Comparison of ENCODE assay signal across 19 mouse cellular contexts in the genomic region with DNA sequence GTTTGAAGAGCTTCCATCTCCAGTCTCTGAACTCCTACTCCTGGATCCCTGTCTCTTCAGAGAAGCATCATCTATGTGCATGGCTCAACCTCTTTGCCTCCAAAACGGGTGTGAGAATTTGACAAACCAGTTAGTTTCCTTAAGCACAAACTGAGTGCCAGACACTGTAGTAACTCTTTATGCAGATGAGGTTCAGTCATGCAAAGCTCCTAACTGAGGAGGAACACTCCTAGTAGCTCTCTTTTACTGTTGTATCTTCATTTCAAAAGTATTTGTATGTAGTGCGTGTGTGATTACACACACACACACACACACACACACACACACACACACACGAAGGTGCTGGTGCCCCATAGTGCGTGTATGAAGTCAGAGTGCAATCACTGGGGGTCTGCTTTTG. TPM values are rescaled to one million over a fixed set of nuclear protein-coding genes. Genes with fewer than 3 reads are reported as not detected.
DNase-seq lines count a peak whose midpoint lies in the region; ATAC-seq and TF ChIP-seq lines count a peak whose summit lies in the region.
"Had no signal": no experiment of that assay in that cellular context is flagged by ENCODE, and none has a peak within 500 bp of the region (broad histone marks: within the 10 kb centered on the region; RNA-seq: fewer than 3 reads in every experiment).

No protein-coding gene starts in this region.

- ATAC-seq in liver, embryonic 11.5 days (replicated peaks; ENCODE audit: low FRiP score): no peak
- no peak for ATAC-seq in forebrain, embryonic 12.5 days (ENCODE audit: low FRiP score)
- ATAC-seq: activated CD4-positive, CD25-positive, alpha-beta regulatory T cell, adult 4 months; forebrain, embryonic 13.5 days; forebrain, postnatal 0 days; Patski had no signal

- no peaks in the 10 kb centered on the region for H3K36me3 ChIP-seq in liver, adult 2 months (ENCODE audit: control insufficient read depth, insufficient read depth, low read length)
- no peaks in the 10 kb centered on the region for H3K36me3 ChIP-seq in liver, embryonic 11.5 days (ENCODE audit: control insufficient read depth, insufficient read depth, low read length)
- no peaks in the 10 kb centered on the region for H3K36me3 ChIP-seq in splenic B cell, adult 2 months (ENCODE audit: control insufficient read depth, insufficient read depth, low read length, poor library complexity, severe bottlenecking)
- 0 out of 2 replicates have a peak, but pooled peaks cover 15% of the 10 kb centered on the region for H3K36me3 ChIP-seq in forebrain, embryonic 12.5 days (replicated peaks)
- H3K36me3 ChIP-seq: heart, embryonic 13.5 days had no signal

- no peaks in the 10 kb centered on the region for H3K27me3 ChIP-seq in liver, adult 2 months (ENCODE audit: control insufficient read depth, insufficient read depth, low read length)
- H3K27me3 ChIP-seq in liver, embryonic 11.5 days (replicated peaks; ENCODE audit: control insufficient read depth, insufficient read depth, low read length): no peaks in the 10 kb centered on the region
- no peaks in the 10 kb centered on the region for H3K27me3 ChIP-seq in splenic B cell, adult 2 months (ENCODE audit: control insufficient read depth, insufficient read depth, low read length, poor library complexity, severe bottlenecking)
- no peaks in the 10 kb centered on the region for H3K27me3 ChIP-seq in forebrain, embryonic 12.5 days
- H3K27me3 ChIP-seq: embryonic facial prominence, embryonic 12.5 days; forebrain, embryonic 13.5 days; heart, embryonic 13.5 days; hindbrain, embryonic 15.5 days; Patski had no signal

- H3K9ac ChIP-seq in liver, adult 2 months (ENCODE audit: low read depth, low read length): no peak overlapping the region
- no peak overlapping the region for H3K9ac ChIP-seq in liver, embryonic 11.5 days (ENCODE audit: low read depth, low read length)
- H3K9ac ChIP-seq in forebrain, embryonic 12.5 days: no peak overlapping the region
- H3K9ac ChIP-seq: embryonic facial prominence, embryonic 12.5 days; forebrain, embryonic 13.5 days; forebrain, postnatal 0 days; heart, embryonic 13.5 days; hindbrain, embryonic 15.5 days had no signal

- no peaks in the 10 kb centered on the region for H3K9me3 ChIP-seq in liver, embryonic 11.5 days (ENCODE audit: control insufficient read depth, low read length)
- no peaks in the 10 kb centered on the region for H3K9me3 ChIP-seq in forebrain, embryonic 12.5 days
- H3K9me3 ChIP-seq: embryonic facial prominence, embryonic 12.5 days; forebrain, embryonic 13.5 days; heart, embryonic 13.5 days; hindbrain, embryonic 15.5 days had no signal

- TF ChIP-seq POLR2A in liver, adult 2 months (IDR thresholded peaks at IDR 0.05; ENCODE audit: extremely low read depth, insufficient read depth, low read length): no peak
- no peak for TF ChIP-seq POLR2A in bone marrow macrophage, adult 2 months (IDR thresholded peaks at IDR 0.05; ENCODE audit: borderline replicate concordance, low read depth, low read length)

- peaks cover 16% of the 10 kb centered on the region for H3K4me1 ChIP-seq in liver, adult 2 months (ENCODE audit: control insufficient read depth, insufficient read depth, low read length)
- no peaks in the 10 kb centered on the region for H3K4me1 ChIP-seq in liver, embryonic 11.5 days (replicated peaks; ENCODE audit: control insufficient read depth, insufficient read depth, low read length)
- H3K4me1 ChIP-seq in bone marrow macrophage, adult 2 months (ENCODE audit: control insufficient read depth, insufficient read depth, low read length): peaks cover 64% of the 10 kb centered on the region
- peaks cover 7% of the 10 kb centered on the region for H3K4me1 ChIP-seq in forebrain, embryonic 12.5 days
- H3K4me1 ChIP-seq: forebrain, embryonic 13.5 days; heart, embryonic 13.5 days had no signal

- WGBS in liver, adult 2 months: 80% methylated on average over 4 of the region's 4 CpGs
- WGBS in liver, embryonic 11.5 days: 63% methylated on average over 4 of the region's 4 CpGs
- 81% methylated on average over 4 of the region's 4 CpGs for WGBS in forebrain, embryonic 12.5 days

- H3K79me2 ChIP-seq in liver, adult 2 months (ENCODE audit: control insufficient read depth, insufficient read depth, low read length): no peaks in the 10 kb centered on the region

- DNase-seq in liver, adult 2 months (ENCODE audit: extremely low read depth, low read depth, low spot score): no peak
- no peak for DNase-seq in liver, embryonic 11.5 days (ENCODE audit: low spot score)
- DNase-seq in B cell, adult 2 months: peak; percentile 40 to 53
- peak; percentile 55 for DNase-seq in splenic B cell, adult 2 months (ENCODE audit: low read depth, low spot score)
- DNase-seq in layer of hippocampus, adult 11-12 months (ENCODE audit: low spot score): no peak
- DNase-seq: adrenal gland, postnatal 14 days; cerebellum, adult 2 months; cerebellum, postnatal 10 days; forebrain, postnatal 0 days; gastrocnemius, postnatal 14 days; heart, postnatal 36 days had no signal

- no peak overlapping the region for H3K4me2 ChIP-seq in liver, embryonic 11.5 days
- H3K4me2 ChIP-seq in forebrain, embryonic 12.5 days: no peak overlapping the region
- H3K4me2 ChIP-seq: embryonic facial prominence, embryonic 12.5 days; forebrain, embryonic 13.5 days; heart, embryonic 13.5 days; hindbrain, embryonic 15.5 days had no signal

- H3K4me3 ChIP-seq in liver, adult 2 months (ENCODE audit: insufficient read depth, low read depth, low read length): no peak overlapping the region
- H3K4me3 ChIP-seq in liver, embryonic 11.5 days (ENCODE audit: low read depth, low read length): no peak overlapping the region
- no peak overlapping the region for H3K4me3 ChIP-seq in bone marrow macrophage, adult 2 months (ENCODE audit: insufficient read depth, low read length)
- H3K4me3 ChIP-seq in forebrain, embryonic 12.5 days (replicated peaks): no peak overlapping the region
- H3K4me3 ChIP-seq: embryonic facial prominence, embryonic 12.5 days; forebrain, embryonic 13.5 days; heart, embryonic 13.5 days; hindbrain, embryonic 15.5 days had no signal

- peak overlapping the region; percentile 33; the same call in 1 of the 2 replicates for H3K27ac ChIP-seq in liver, adult 2 months (replicated peaks; ENCODE audit: insufficient read depth, low read depth, low read length)
- no peak overlapping the region for H3K27ac ChIP-seq in liver, embryonic 11.5 days (ENCODE audit: low read depth, low read length)
- H3K27ac ChIP-seq in bone marrow macrophage, adult 2 months (ENCODE audit: insufficient read depth, low read depth, low read length): peak overlapping the region; percentile 57
- no peak overlapping the region for H3K27ac ChIP-seq in forebrain, embryonic 12.5 days
- H3K27ac ChIP-seq: embryonic facial prominence, embryonic 12.5 days; forebrain, embryonic 13.5 days; heart, embryonic 13.5 days; hindbrain, embryonic 15.5 days had no signal

- TF ChIP-seq CTCF in liver, adult 2 months (IDR thresholded peaks at IDR 0.05; ENCODE audit: low read depth, low read length): no peak
- TF ChIP-seq CTCF in bone marrow macrophage, adult 2 months (IDR thresholded peaks at IDR 0.05; ENCODE audit: low read depth, low read length): no peak

RNA-seq across cellular contexts. Expression of gene Nrp2, which starts 32.8 kb away (rescaled TPM):
- total RNA-seq in liver, adult 2 months (2014; rRNA removed): 8.3 and 11.4 TPM in 2 replicates
- polyA plus RNA-seq in liver, adult 2 months (2012; rRNA removed): 3.2 and 3.3 TPM in 2 replicates
- polyA plus RNA-seq in liver, embryonic 11.5 days (2014; fragmentation: Nextera tagmentation; extraction: Ambion mirVana): 5.2 and 6.2 TPM in 2 replicates
- polyA plus RNA-seq in bone marrow macrophage, adult 2 months (2012; ENCODE audit: insufficient read depth, insufficient read length, missing spikeins): 86.4 and 97.2 TPM in 2 replicates
- 31.1 and 33.1 TPM in 2 replicates for polyA plus RNA-seq in forebrain, embryonic 12.5 days (2016; fragmentation: Nextera tagmentation; extraction: Ambion mirVana)

Comparison
In these comparisons a context has a peak if more than half of its experiments do, and no peak if none do; other contexts are left out.
1. H3K27ac ChIP-seq: peak in liver, adult 2 months (single experiment) and bone marrow macrophage, adult 2 months (single experiment); none in liver, embryonic 11.5 days (single experiment) and forebrain, embryonic 12.5 days (single experiment).
2. DNase-seq: peak in B cell, adult 2 months (2 of 2) and splenic B cell, adult 2 months (single experiment); none in liver, adult 2 months (single experiment), liver, embryonic 11.5 days (single experiment) and layer of hippocampus, adult 11-12 months (single experiment).